In genomic region chr2:152776019-152776418, GRCm38 (mm10) we compare ENCODE assay signal across 28 mouse cellular contexts. TPM values are rescaled to one million over a fixed set of nuclear protein-coding genes. Genes with fewer than 3 reads are reported as not detected.
DNase-seq lines count a peak whose midpoint lies in the region; ATAC-seq and TF ChIP-seq lines count a peak whose summit lies in the region.
"Had no signal": no experiment of that assay in that cellular context is flagged by ENCODE, and none has a peak within 500 bp of the region (broad histone marks: within the 10 kb centered on the region; RNA-seq: fewer than 3 reads in every experiment).

No protein-coding gene starts in this region.

- no peak overlapping the region for H3K4me2 ChIP-seq in lung, postnatal 0 days (replicated peaks; ENCODE audit: low read depth, low read length)
- H3K4me2 ChIP-seq: embryonic facial prominence, embryonic 12.5 days; embryonic facial prominence, embryonic 15.5 days; forebrain, embryonic 12.5 days; forebrain, embryonic 15.5 days; heart, embryonic 11.5 days; hindbrain, embryonic 12.5 days; hindbrain, embryonic 15.5 days had no signal

- peak; percentile 49 to 57 for DNase-seq in cerebellum, postnatal 10 days
- DNase-seq in cerebellum, adult 18-20 months: no peak
- DNase-seq in left cerebral cortex, adult 2 months (ENCODE audit: extremely low spot score in 1 of 2, low spot score in 2 of 2): no peak
- no peak for DNase-seq in left cerebral cortex, postnatal 4 days
- DNase-seq in thymus, adult 2 months: no peak
- no peak for DNase-seq in thymus, postnatal 25 days
- no peak for DNase-seq in lung, postnatal 0 days (ENCODE audit: low spot score)
- DNase-seq in ovary, postnatal 10 days (ENCODE audit: low spot score): no peak
- DNase-seq: adrenal gland, postnatal 10 days; adrenal gland, postnatal 36 days; cerebellum, adult 11 months; cerebellum, adult 8-10 months; cerebellum, postnatal 14 days; gastrocnemius, adult 2 months; gastrocnemius, postnatal 14 days; heart, adult 11 months had no signal

- H3K27ac ChIP-seq in left cerebral cortex, adult 2 months: peak overlapping the region; percentile 70
- H3K27ac ChIP-seq in thymus, adult 2 months (ENCODE audit: control insufficient read depth, insufficient read depth, low read length): peak overlapping the region; percentile 9
- no peak overlapping the region for H3K27ac ChIP-seq in lung, postnatal 0 days (ENCODE audit: low read length)
- H3K27ac ChIP-seq: embryonic facial prominence, embryonic 12.5 days; embryonic facial prominence, embryonic 15.5 days; forebrain, embryonic 12.5 days; forebrain, embryonic 15.5 days; gastrocnemius, adult 2 months; hindbrain, embryonic 12.5 days; hindbrain, embryonic 15.5 days had no signal

- H3K27me3 ChIP-seq in thymus, adult 2 months (ENCODE audit: control insufficient read depth, insufficient read depth, low read length): no peaks in the 10 kb centered on the region
- H3K27me3 ChIP-seq in lung, postnatal 0 days (replicated peaks; ENCODE audit: insufficient read depth, low read length): no peaks in the 10 kb centered on the region
- H3K27me3 ChIP-seq: embryonic facial prominence, embryonic 12.5 days; embryonic facial prominence, embryonic 15.5 days; forebrain, embryonic 12.5 days; forebrain, embryonic 15.5 days; hindbrain, embryonic 12.5 days; hindbrain, embryonic 15.5 days; Patski had no signal

- H3K4me1 ChIP-seq in thymus, adult 2 months (replicated peaks; ENCODE audit: control insufficient read depth, insufficient read depth, low read length): peaks cover 47% of the 10 kb centered on the region
- no peaks in the 10 kb centered on the region for H3K4me1 ChIP-seq in lung, postnatal 0 days (ENCODE audit: insufficient read depth, low read depth, low read length)
- H3K4me1 ChIP-seq: embryonic facial prominence, embryonic 12.5 days; forebrain, embryonic 12.5 days; hindbrain, embryonic 12.5 days; hindbrain, embryonic 15.5 days had no signal

- no peaks in the 10 kb centered on the region for H3K9me3 ChIP-seq in lung, postnatal 0 days (ENCODE audit: low read length)
- H3K9me3 ChIP-seq: embryonic facial prominence, embryonic 12.5 days; embryonic facial prominence, embryonic 15.5 days; forebrain, embryonic 12.5 days; forebrain, embryonic 15.5 days; G1E; hindbrain, embryonic 12.5 days; hindbrain, embryonic 15.5 days had no signal

- peaks cover 20% of the 10 kb centered on the region for H3K36me3 ChIP-seq in thymus, adult 2 months (ENCODE audit: control insufficient read depth, insufficient read depth, low read length)
- H3K36me3 ChIP-seq in lung, postnatal 0 days (ENCODE audit: insufficient read depth, low read length): 0 out of 2 replicates have a peak, but pooled peaks cover 6% of the 10 kb centered on the region

- TF ChIP-seq CTCF in left cerebral cortex, adult 2 months (IDR thresholded peaks at IDR 0.05): no peak
- TF ChIP-seq CTCF in thymus, adult 2 months (IDR thresholded peaks at IDR 0.05; ENCODE audit: borderline replicate concordance, control insufficient read depth, extremely low read depth, insufficient read depth, low read length, poor library complexity): no peak
- TF ChIP-seq CTCF in lung, postnatal 0 days (IDR thresholded peaks at IDR 0.05): no peak

- no peak for TF ChIP-seq POLR2A in thymus, adult 2 months (IDR thresholded peaks at IDR 0.05; ENCODE audit: control insufficient read depth, extremely low read depth, insufficient read depth, low read length, poor library complexity)

- ATAC-seq in lung, postnatal 0 days: no peak
- ATAC-seq: forebrain, embryonic 15.5 days; Patski had no signal

- intact Hi-C loops in left cerebral cortex, adult 2 months (cut with DNase I): loop anchor here (2.0 kb wide), 1 partner anchor 55 kb away; the partner anchor contains the start of gene Bcl2l1
- intact Hi-C loops in left cerebral cortex, postnatal 4 days (cut with DNase I): no loop called here

- no peak for TF ChIP-seq EP300 in lung, postnatal 0 days (IDR thresholded peaks at IDR 0.05)

- no peak overlapping the region for H3K4me3 ChIP-seq in left cerebral cortex, adult 2 months
- no peak overlapping the region for H3K4me3 ChIP-seq in thymus, adult 2 months (ENCODE audit: control insufficient read depth, insufficient read depth, low read length)
- no peak overlapping the region for H3K4me3 ChIP-seq in lung, postnatal 0 days (ENCODE audit: low read depth, low read length)
- H3K4me3 ChIP-seq: embryonic facial prominence, embryonic 12.5 days; embryonic facial prominence, embryonic 15.5 days; erythroblast, embryonic 14.5 days; forebrain, embryonic 12.5 days; forebrain, embryonic 15.5 days; gastrocnemius, adult 2 months; hindbrain, embryonic 12.5 days; hindbrain, embryonic 15.5 days had no signal

- 88% methylated on average over 3 of the region's 3 CpGs for WGBS in thymus, adult 2 months
- 85% methylated on average over 3 of the region's 3 CpGs for WGBS in lung, postnatal 0 days

- no peak overlapping the region for H3K9ac ChIP-seq in lung, postnatal 0 days (replicated peaks; ENCODE audit: low read depth)
- H3K9ac ChIP-seq: embryonic facial prominence, embryonic 12.5 days; embryonic facial prominence, embryonic 15.5 days; forebrain, embryonic 12.5 days; forebrain, embryonic 15.5 days; hindbrain, embryonic 12.5 days; hindbrain, embryonic 15.5 days had no signal

RNA-seq across cellular contexts. Expression of gene Cox4i2, which starts 22.0 kb away (rescaled TPM):
- 1 to 10 TPM; 1.7 to 1.9 TPM for total RNA-seq in left cerebral cortex, adult 2 months (2021)
- total RNA-seq in left cerebral cortex, postnatal 4 days (2021): 1 to 10 TPM; 1.7 to 1.9 TPM
- polyA plus RNA-seq in thymus, adult 2 months (2012; rRNA removed): 1.6 and 1.9 TPM in 2 replicates
- polyA plus RNA-seq in lung, postnatal 0 days (2015; fragmentation: Nextera tagmentation; extraction: Ambion mirVana): 204 and 228 TPM in 2 replicates
- total RNA-seq: CH12.LX; hematopoietic stem cell, adult 5-6 weeks had no signal
- polyA plus RNA-seq: erythroblast, embryonic 14.5 days; G1E had no signal

RNA-seq across cellular contexts. Expression of gene Id1, which starts 40.0 kb away (rescaled TPM):
- total RNA-seq in left cerebral cortex, adult 2 months (2021): 10 to 100 TPM; 22.4 to 24.2 TPM
- 10 to 100 TPM; 25.6 to 27.6 TPM for total RNA-seq in left cerebral cortex, postnatal 4 days (2021)
- polyA plus RNA-seq in thymus, adult 2 months (2012; rRNA removed): 54.6 and 66.4 TPM in 2 replicates
- 214 and 218 TPM in 2 replicates for polyA plus RNA-seq in lung, postnatal 0 days (2015; fragmentation: Nextera tagmentation; extraction: Ambion mirVana)

RNA-seq across cellular contexts. Expression of gene Bcl2l1, which starts 55.5 kb away (rescaled TPM):
- 100 to 1,000 TPM; 133 to 135 TPM for total RNA-seq in left cerebral cortex, adult 2 months (2021)
- total RNA-seq in left cerebral cortex, postnatal 4 days (2021): 100 to 1,000 TPM; 113 to 116 TPM
- polyA plus RNA-seq in thymus, adult 2 months (2012; rRNA removed): 205 and 207 TPM in 2 replicates
- polyA plus RNA-seq in lung, postnatal 0 days (2015; fragmentation: Nextera tagmentation; extraction: Ambion mirVana): 100 and 103 TPM in 2 replicates

Comparison
In these comparisons a context has a peak if more than half of its experiments do, and no peak if none do; other contexts are left out.
1. DNase-seq: peak in cerebellum, postnatal 10 days (2 of 2); none in cerebellum, adult 18-20 months (0 of 2), left cerebral cortex, adult 2 months (0 of 2), left cerebral cortex, postnatal 4 days (single experiment), thymus, adult 2 months (single experiment), thymus, postnatal 25 days (single experiment), lung, postnatal 0 days (single experiment) and ovary, postnatal 10 days (single experiment).